Mouse (Mus musculus) frontal cortex, adult 2 months (tissue): ENCODE results near the gene Foxc2. TPM values are rescaled to one million over a fixed set of nuclear protein-coding genes. Genes with fewer than 3 reads are reported as not detected.

Source experiments
- DNase-seq, 2 experiments: peaks; one replicate each; pipeline ENCODE4 v3.0.0; 2022; ENCODE audit warnings: low spot score in 1 of 2; ENCODE audit errors: extremely low spot score in 1 of 2
- polyA plus RNA-seq: library from polyadenylated mRNA; depleted of rRNA; stranded (reverse); fragments of >200 nt; gene quantifications from 2 replicates; pipeline ENCODE4 v1.2.3, GENCODE M21; 2012

Gene Foxc2
- polyA plus RNA-seq, 1 experiment, result 1.5 TPM

GRCm38 (mm10) chr8:121118634-121119420 is 2.9 kb downstream of the Foxc2 start:
- no peak for DNase-seq

- DNase-seq, result no peak
Observed at GRCm38 (mm10) chr8:121119635-121120455, 3.9 kb downstream of the Foxc2 start.

GRCm38 (mm10) chr8:121120456-121121419 is 4.8 kb downstream of the Foxc2 start:
- no peak for DNase-seq

GRCm38 (mm10) chr8:121121704-121122103 is 5.7 kb downstream of the Foxc2 start:
- DNase-seq, result no peak

GRCm38 (mm10) chr8:121122368-121122767 is 6.4 kb downstream of the Foxc2 start:
- DNase-seq, result no peak

GRCm38 (mm10) chr8:121123113-121123512 is 7.1 kb downstream of the Foxc2 start:
- no peak for DNase-seq

GRCm38 (mm10) chr8:121124547-121125239 is 8.7 kb downstream of the Foxc2 start:
- DNase-seq, result no peak

- peak in 1 of 2 experiments; percentile 61 for DNase-seq
Observed at GRCm38 (mm10) chr8:121125311-121125876, 9.4 kb downstream of the Foxc2 start.

- DNase-seq, result no peak
Observed at GRCm38 (mm10) chr8:121126191-121126590, 10.2 kb downstream of the Foxc2 start.

- no peak for DNase-seq
Observed at GRCm38 (mm10) chr8:121126694-121127093, 10.7 kb downstream of the Foxc2 start.

GRCm38 (mm10) chr8:121127291-121127701 is 11.3 kb downstream of the Foxc2 start:
- DNase-seq, result no peak

- DNase-seq, result no peak
Observed at GRCm38 (mm10) chr8:121127756-121128375, 11.9 kb downstream of the Foxc2 start, which contains the start of gene Foxl1. Gene Foxl1 (plus strand): TSS chr8:121127940.

GRCm38 (mm10) chr8:121128531-121129264 is 12.7 kb downstream of the Foxc2 start:
- no peak for DNase-seq

- no peak for DNase-seq
Observed at GRCm38 (mm10) chr8:121129265-121129940, 13.4 kb downstream of the Foxc2 start.

- DNase-seq, result no peak
Observed at GRCm38 (mm10) chr8:121130522-121130921, 14.6 kb downstream of the Foxc2 start.

GRCm38 (mm10) chr8:121132961-121133513 is 17.1 kb downstream of the Foxc2 start:
- DNase-seq, result no peak

- no peak for DNase-seq
Observed at GRCm38 (mm10) chr8:121134102-121134501, 18.1 kb downstream of the Foxc2 start.

GRCm38 (mm10) chr8:121134512-121134911 is 18.5 kb downstream of the Foxc2 start:
- DNase-seq, result no peak
